Mouse (Mus musculus): Measurements from ENCODE around the gene Ift140. TPM values are rescaled to one million over a fixed set of nuclear protein-coding genes. Genes with fewer than 3 reads are reported as not detected.
"Not testable (repeated sequence)": the region's sequence is repeated elsewhere in the genome, so short reads cannot be mapped to it uniquely, and the experiment has no call there.

The Ift140 gene
- polyA plus RNA-seq, 1 experiment from 2014 or later, result 12.9 TPM

GRCm38 (mm10) chr17:25125442-25126060 is 109.7 kb downstream of the Ift140 start:
- H3K36me3 ChIP-seq (ENCODE audit: control insufficient read depth, insufficient read depth, low read length); H3K4me3 ChIP-seq (ENCODE audit: low read length); H3K9ac ChIP-seq (ENCODE audit: low read depth, low read length); H3K4me2 ChIP-seq (ENCODE audit: low read depth, low read length); H3K27ac ChIP-seq (ENCODE audit: low read length); ATAC-seq; H3K4me1 ChIP-seq (ENCODE audit: control insufficient read depth, insufficient read depth, low read length); H3K9me3 ChIP-seq (ENCODE audit: control insufficient read depth, low read length); H3K27me3 ChIP-seq (replicated peaks; ENCODE audit: control insufficient read depth, insufficient read depth, low read length): not testable (repeated sequence)
- WGBS, result 76% methylated on average over 3 of the region's 3 CpGs

GRCm38 (mm10) chr17:25127079-25127478 is 111.2 kb downstream of the Ift140 start:
- 48% methylated on average over 8 of the region's 8 CpGs for WGBS
- ATAC-seq, result no peak; the same call in 1 of the 2 replicates
- no peak overlapping the region for H3K27ac ChIP-seq (ENCODE audit: low read length)

GRCm38 (mm10) chr17:25127681-25128080 is 111.8 kb downstream of the Ift140 start:
- H3K4me3 ChIP-seq (ENCODE audit: low read length), result no peak overlapping the region
- no peaks in the 10 kb centered on the region for H3K27me3 ChIP-seq (replicated peaks; ENCODE audit: control insufficient read depth, insufficient read depth, low read length)
- H3K36me3 ChIP-seq (ENCODE audit: control insufficient read depth, insufficient read depth, low read length), result no peaks in the 10 kb centered on the region
- 60% methylated on average over 9 of the region's 9 CpGs for WGBS
- ATAC-seq, result no peak
- H3K9me3 ChIP-seq (ENCODE audit: control insufficient read depth, low read length), result no peaks in the 10 kb centered on the region
- no peak overlapping the region for H3K9ac ChIP-seq (ENCODE audit: low read depth, low read length)
- no peak overlapping the region for H3K4me2 ChIP-seq (ENCODE audit: low read depth, low read length)
- H3K4me1 ChIP-seq (ENCODE audit: control insufficient read depth, insufficient read depth, low read length), result no peaks in the 10 kb centered on the region
- no peak overlapping the region for H3K27ac ChIP-seq (ENCODE audit: low read length)

More at GRCm38 (mm10) chr17:25127079-25127478, 111.2 kb downstream of the Ift140 start:
- H3K4me2 ChIP-seq (ENCODE audit: low read depth, low read length), result no peak overlapping the region
- no peaks in the 10 kb centered on the region for H3K9me3 ChIP-seq (ENCODE audit: control insufficient read depth, low read length)
- no peak overlapping the region for H3K9ac ChIP-seq (ENCODE audit: low read depth, low read length)
- no peak overlapping the region for H3K4me3 ChIP-seq (ENCODE audit: low read length)
- no peaks in the 10 kb centered on the region for H3K4me1 ChIP-seq (ENCODE audit: control insufficient read depth, insufficient read depth, low read length)
- H3K36me3 ChIP-seq (ENCODE audit: control insufficient read depth, insufficient read depth, low read length), result no peaks in the 10 kb centered on the region
- no peaks in the 10 kb centered on the region for H3K27me3 ChIP-seq (replicated peaks; ENCODE audit: control insufficient read depth, insufficient read depth, low read length)

- Histone ChIP-seq H3K4me1 (ENCODE audit: control insufficient read depth, insufficient read depth, low read length) (peaks cover 11% of the 10 kb centered on the region), H3K27ac (ENCODE audit: low read length) (no peak overlapping the region), H3K9ac (ENCODE audit: low read depth, low read length) (no peak overlapping the region), H3K9me3 (ENCODE audit: control insufficient read depth, low read length) (no peaks in the 10 kb centered on the region), H3K27me3 (replicated peaks; ENCODE audit: control insufficient read depth, insufficient read depth, low read length) (no peaks in the 10 kb centered on the region), H3K4me3 (ENCODE audit: low read length) (no peak overlapping the region), H3K36me3 (ENCODE audit: control insufficient read depth, insufficient read depth, low read length) (no peaks in the 10 kb centered on the region), H3K4me2 (ENCODE audit: low read depth, low read length) (no peak overlapping the region)
- ATAC-seq, result no peak
- 85% methylated on average over 1 of the region's 1 CpGs for WGBS
These were observed 114.2 kb downstream of the Ift140 start for GRCm38 (mm10) chr17:25130060-25130459.

- H3K4me3 ChIP-seq (ENCODE audit: low read length), result peak within 1 kb of the TSS; percentile 92
- under 1% methylated on average over 40 of the region's 40 CpGs for WGBS
- no peak within 1 kb of the TSS for H3K27ac ChIP-seq (ENCODE audit: low read length)
- ATAC-seq, result peak; percentile 97
- H3K9ac ChIP-seq (ENCODE audit: low read depth, low read length), result peak within 1 kb of the TSS; percentile 85
- no peaks in the 10 kb centered on the region for H3K36me3 ChIP-seq (ENCODE audit: control insufficient read depth, insufficient read depth, low read length)
- H3K27me3 ChIP-seq (replicated peaks; ENCODE audit: control insufficient read depth, insufficient read depth, low read length), result no peaks in the 10 kb centered on the region
- no peaks in the 10 kb centered on the region for H3K9me3 ChIP-seq (ENCODE audit: control insufficient read depth, low read length)
- peaks cover 11% of the 10 kb centered on the region for H3K4me1 ChIP-seq (ENCODE audit: control insufficient read depth, insufficient read depth, low read length)
- peak within 1 kb of the TSS; percentile 77 for H3K4me2 ChIP-seq (ENCODE audit: low read depth, low read length)
These were observed 117.4 kb downstream of the Ift140 start, which contains the start of gene Clcn7 for GRCm38 (mm10) chr17:25133275-25133698. TSS of gene Clcn7 (plus strand) at chr17:25133391.

GRCm38 (mm10) chr17:25135622-25136021 is 119.7 kb downstream of the Ift140 start:
- peaks cover 11% of the 10 kb centered on the region for H3K4me1 ChIP-seq (ENCODE audit: control insufficient read depth, insufficient read depth, low read length)
- WGBS, result 88% methylated on average over 6 of the region's 6 CpGs
- no peaks in the 10 kb centered on the region for H3K27me3 ChIP-seq (replicated peaks; ENCODE audit: control insufficient read depth, insufficient read depth, low read length)
- no peak overlapping the region for H3K27ac ChIP-seq (ENCODE audit: low read length)
- no peak overlapping the region for H3K4me2 ChIP-seq (ENCODE audit: low read depth, low read length)
- ATAC-seq, result no peak
- H3K9ac ChIP-seq (ENCODE audit: low read depth, low read length), result no peak overlapping the region
- H3K9me3 ChIP-seq (ENCODE audit: control insufficient read depth, low read length), result no peaks in the 10 kb centered on the region
- H3K36me3 ChIP-seq (ENCODE audit: control insufficient read depth, insufficient read depth, low read length), result no peaks in the 10 kb centered on the region; the same call in 1 of the 2 replicates
- H3K4me3 ChIP-seq (ENCODE audit: low read length), result no peak overlapping the region

- Histone ChIP-seq H3K36me3 (ENCODE audit: control insufficient read depth, insufficient read depth, low read length) (no peaks in the 10 kb centered on the region; the same call in 1 of the 2 replicates), H3K4me2 (ENCODE audit: low read depth, low read length) (no peak overlapping the region), H3K27me3 (replicated peaks; ENCODE audit: control insufficient read depth, insufficient read depth, low read length) (no peaks in the 10 kb centered on the region), H3K9me3 (ENCODE audit: control insufficient read depth, low read length) (no peaks in the 10 kb centered on the region), H3K27ac (ENCODE audit: low read length) (no peak overlapping the region), H3K4me3 (ENCODE audit: low read length) (no peak overlapping the region), H3K9ac (ENCODE audit: low read depth, low read length) (no peak overlapping the region), H3K4me1 (ENCODE audit: control insufficient read depth, insufficient read depth, low read length) (peaks cover 10% of the 10 kb centered on the region)
- ATAC-seq, result no peak
- WGBS, result 96% methylated on average over 1 of the region's 1 CpGs
These were observed 122.9 kb downstream of the Ift140 start for GRCm38 (mm10) chr17:25138803-25139202.

- no peaks in the 10 kb centered on the region for H3K27me3 ChIP-seq (replicated peaks; ENCODE audit: control insufficient read depth, insufficient read depth, low read length)
- no peak for ATAC-seq
- no peak overlapping the region for H3K4me3 ChIP-seq (ENCODE audit: low read length)
- no peaks in the 10 kb centered on the region for H3K9me3 ChIP-seq (ENCODE audit: control insufficient read depth, low read length)
- H3K9ac ChIP-seq (ENCODE audit: low read depth, low read length), result no peak overlapping the region
- no peaks in the 10 kb centered on the region; the same call in 1 of the 2 replicates for H3K36me3 ChIP-seq (ENCODE audit: control insufficient read depth, insufficient read depth, low read length)
- no peak overlapping the region for H3K4me2 ChIP-seq (ENCODE audit: low read depth, low read length)
- 57% methylated on average over 4 of the region's 4 CpGs for WGBS
- no peaks in the 10 kb centered on the region for H3K4me1 ChIP-seq (ENCODE audit: control insufficient read depth, insufficient read depth, low read length)
- no peak overlapping the region for H3K27ac ChIP-seq (ENCODE audit: low read length)
These were observed 124.1 kb downstream of the Ift140 start for GRCm38 (mm10) chr17:25139960-25140359.
